Mouse (Mus musculus) MEL (cell line): Measurements from ENCODE around the gene Hsdl1.

Experiments used
- CTCF ChIP-seq, 3 experiments: IDR thresholded peaks in 2 of 3; conservative IDR thresholded peaks in 1 of 3; 2 replicates each; pipeline ENCODE4 v1.5.1; 2011 to 2012; ENCODE audit warnings: low read length in 3 of 3, low read depth in 2 of 3, mild to moderate bottlenecking in 2 of 3, improper control_type of control experiment in 1 of 3, inconsistent platforms in 1 of 3, mixed read lengths in 1 of 3, moderate library complexity in 1 of 3; ENCODE audit not compliant: control insufficient read depth in 1 of 3, insufficient read depth in 1 of 3, poor library complexity in 1 of 3, severe bottlenecking in 1 of 3
- ETS1 ChIP-seq: IDR thresholded peaks from 2 replicates; pipeline ENCODE4 v1.6.1; 2012; ENCODE audit warnings: low read depth, mild to moderate bottlenecking, inconsistent platforms, low read length, improper control_type of control experiment, moderate library complexity
- JUND ChIP-seq: IDR thresholded peaks from 2 replicates; pipeline ENCODE4 v1.6.1; 2011; ENCODE audit warnings: low read depth, mild to moderate bottlenecking, improper control_type of control experiment, low read length
- MAX ChIP-seq: IDR thresholded peaks from 2 replicates; pipeline ENCODE4 v1.6.1; 2011; ENCODE audit warnings: low read length, improper control_type of control experiment
- MEF2A ChIP-seq: IDR thresholded peaks from 2 replicates; pipeline ENCODE4 v1.6.1; 2014; ENCODE audit warnings: low read depth, mild to moderate bottlenecking, inconsistent platforms, low read length, improper control_type of control experiment; ENCODE audit not compliant: poor library complexity, insufficient replicate concordance, severe bottlenecking; ENCODE audit errors: extremely low read depth
- MXI1 ChIP-seq: IDR thresholded peaks from 2 replicates; pipeline ENCODE4 v1.6.1; 2011; ENCODE audit warnings: mild to moderate bottlenecking, low read depth, low read length, improper control_type of control experiment
- UBTF ChIP-seq: IDR thresholded peaks from 2 replicates; pipeline ENCODE4 v1.6.1; 2012; ENCODE audit warnings: low read depth, mild to moderate bottlenecking, inconsistent platforms, low read length, improper control_type of control experiment, moderate library complexity, borderline replicate concordance; ENCODE audit not compliant: insufficient read depth
- ZMIZ1 ChIP-seq: IDR thresholded peaks from 2 replicates; pipeline ENCODE4 v1.6.1; 2012; ENCODE audit warnings: low read depth, mild to moderate bottlenecking, inconsistent platforms, low read length, improper control_type of control experiment, moderate library complexity

DNA sequence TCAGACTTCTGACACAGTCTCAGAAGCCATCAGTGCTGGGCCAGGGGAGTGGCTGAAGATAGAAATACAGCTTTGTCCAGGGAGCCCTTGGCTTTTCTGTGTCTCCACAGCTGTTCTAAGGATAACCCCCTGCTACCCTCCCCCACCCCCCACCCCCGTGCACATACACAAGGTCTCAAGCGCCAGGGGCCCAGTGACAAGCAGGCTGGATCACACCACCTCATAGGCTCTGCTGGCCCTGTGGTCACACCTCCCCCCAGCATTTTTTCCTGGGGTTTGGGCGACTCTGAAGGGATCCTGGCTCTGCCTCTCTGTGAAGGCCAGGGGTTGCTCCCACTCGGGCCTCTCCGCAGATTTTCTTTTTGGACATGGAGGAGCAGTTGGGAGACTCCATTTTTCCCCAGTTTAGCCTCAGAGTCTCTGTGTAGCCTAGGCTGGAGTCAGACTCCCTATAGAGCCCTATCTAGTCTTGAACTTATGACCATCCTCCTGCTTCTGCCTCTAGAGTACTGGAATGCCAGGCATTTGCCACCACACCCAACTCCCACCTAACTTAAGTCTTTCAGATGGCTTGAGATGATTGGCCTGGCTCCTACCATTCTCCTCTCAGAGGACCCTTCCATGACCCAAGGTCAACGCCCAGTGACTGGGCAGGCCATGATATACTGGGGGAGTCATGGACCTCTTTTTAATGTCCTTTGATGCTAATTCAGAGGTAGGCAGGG, 45.3 kb upstream of the Hsdl1 start:
- no peak for TF ChIP-seq CTCF (IDR thresholded peaks at IDR 0.05 in 2 of 3, conservative IDR thresholded peaks at IDR 0.05 in 1 of 3; ENCODE audit: control insufficient read depth in 1 of 3, insufficient read depth in 1 of 3, low read depth in 2 of 3, low read length in 3 of 3, poor library complexity in 1 of 3, severe bottlenecking in 1 of 3)
- TF ChIP-seq JUND: no peak
- TF ChIP-seq MXI1: no peak
- no peak for TF ChIP-seq MAX
- TF ChIP-seq MEF2A: no peak
- no peak for TF ChIP-seq ETS1
- TF ChIP-seq UBTF: no peak
- no peak for TF ChIP-seq ZMIZ1
